Mouse (Mus musculus) limb, embryonic 13.5 days (tissue): ENCODE results near the gene Olfr641. TPM values are rescaled to one million over a fixed set of nuclear protein-coding genes. Genes with fewer than 3 reads are reported as not detected.

Experiments used
- ATAC-seq: fragments of 200-750 bp; cut with Nextera tagmentation; 2 replicates; pipeline ENCODE4 v1.8.0; 2017; ENCODE audit warnings: low read depth, moderate number of reproducible peaks, moderate TSS enrichment; ENCODE audit not compliant: low FRiP score
- H3K27ac ChIP-seq: fragments of 300-500 bp; sonication (generic); 2 replicates; pipeline ENCODE4 v1.5.1; 2015; ENCODE audit warnings: inconsistent platforms, mild to moderate bottlenecking, moderate library complexity
- H3K27me3 ChIP-seq: fragments of 300-500 bp; sonication (generic); 2 replicates; pipeline ENCODE4 v1.6.1; 2015; ENCODE audit warnings: mild to moderate bottlenecking, inconsistent platforms
- H3K36me3 ChIP-seq: fragments of 300-500 bp; sonication (generic); 2 replicates; pipeline ENCODE4 v1.6.1; 2015; ENCODE audit warnings: inconsistent platforms, mild to moderate bottlenecking, moderate library complexity
- H3K4me1 ChIP-seq: fragments of 300-500 bp; sonication (generic); 2 replicates; pipeline ENCODE4 v1.6.1; 2015; ENCODE audit warnings: inconsistent platforms
- H3K4me2 ChIP-seq: fragments of 300-500 bp; sonication (generic); replicated peaks from 2 replicates; pipeline ENCODE4 v1.6.1; 2015; ENCODE audit warnings: inconsistent platforms, mild to moderate bottlenecking, moderate library complexity
- H3K4me3 ChIP-seq: fragments of 300-500 bp; sonication (generic); 2 replicates; pipeline ENCODE4 v1.5.1; 2015; ENCODE audit warnings: moderate library complexity, mild to moderate bottlenecking, inconsistent platforms
- H3K9ac ChIP-seq: fragments of 300-500 bp; sonication (generic); 2 replicates; pipeline ENCODE4 v1.6.1; 2015; ENCODE audit warnings: mild to moderate bottlenecking, inconsistent platforms
- H3K9me3 ChIP-seq: fragments of 300-500 bp; sonication (generic); 2 replicates; pipeline ENCODE4 v1.6.1; 2016; ENCODE audit warnings: inconsistent platforms
- WGBS: fragments of 180-500 bp; shearing (Covaris S2); methylation state at CpG from one replicate; pipeline ENCODE4 v1.1.7; 2015; 5-methylcytosine and 5-hydroxymethylcytosine counted together
- polyA plus RNA-seq: library from polyadenylated mRNA; unstranded; fragments of >200 nt; fragmentation: Nextera tagmentation; extraction: Ambion mirVana; gene quantifications from 2 replicates; pipeline ENCODE4 v1.2.1, GENCODE M21; 2015

The Olfr641 gene
- not detected in 2 replicates for polyA plus RNA-seq

DNA sequence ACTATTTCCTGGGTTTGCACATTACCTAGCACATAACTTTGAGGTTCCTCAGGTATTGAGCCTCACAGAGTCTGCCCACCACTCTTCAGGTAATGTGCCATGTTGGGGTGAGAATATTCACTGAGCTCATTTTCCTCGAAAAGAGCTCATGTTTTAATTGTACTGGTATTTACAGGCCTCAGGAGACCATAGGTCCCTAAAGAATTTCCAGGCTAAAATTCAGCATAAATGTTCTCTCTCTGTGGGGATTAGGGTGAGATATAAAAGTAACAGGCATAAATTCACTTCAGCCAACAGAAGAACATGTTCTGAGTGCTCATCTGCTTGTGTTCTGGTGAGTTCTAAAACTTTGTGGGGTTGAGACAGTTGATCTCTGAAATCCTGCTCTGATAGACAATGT lies at the start of gene Olfr641:
Gene Olfr641 (plus strand): TSS at position 301 of the 400 bp plus-strand sequence.
- no peaks in the 10 kb centered on the region for H3K9me3 ChIP-seq
- H3K4me1 ChIP-seq: no peaks in the 10 kb centered on the region
- H3K4me3 ChIP-seq: no peak within 1 kb of the TSS
- WGBS: 75% methylated on average over 1 of the region's 1 CpGs
- no peak within 1 kb of the TSS for H3K4me2 ChIP-seq
- H3K27ac ChIP-seq: no peak within 1 kb of the TSS
- H3K27me3 ChIP-seq: no peaks in the 10 kb centered on the region
- no peak within 1 kb of the TSS for H3K9ac ChIP-seq
- no peaks in the 10 kb centered on the region for H3K36me3 ChIP-seq
- no peak for ATAC-seq

DNA sequence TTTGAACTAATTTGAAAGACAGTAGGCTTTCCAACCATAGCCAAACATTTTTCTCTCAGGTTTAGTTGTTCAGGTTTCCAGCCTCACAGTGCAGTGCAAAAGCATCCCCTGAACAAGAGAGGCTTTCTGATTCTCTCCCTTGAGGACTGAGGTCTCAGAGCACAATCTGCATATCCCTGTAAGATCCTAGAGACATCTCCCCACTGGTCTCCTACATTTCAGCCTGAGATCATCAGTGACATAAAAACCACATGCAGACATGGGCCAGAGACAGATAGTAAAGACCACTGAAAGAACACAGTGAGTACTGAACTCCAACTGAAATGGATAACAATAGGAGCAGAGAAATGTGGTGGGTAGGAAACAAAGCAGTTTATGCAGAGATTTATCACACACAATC lies 36.8 kb upstream of the Olfr641 start, which contains the start of gene Olfr638:
Gene Olfr638 (plus strand): TSS at position 301 of the 400 bp plus-strand sequence.
- Histone ChIP-seq H3K27ac (no peak within 1 kb of the TSS), H3K4me3 (no peak within 1 kb of the TSS), H3K9me3 (no peaks in the 10 kb centered on the region), H3K36me3 (no peaks in the 10 kb centered on the region), H3K9ac (no peak within 1 kb of the TSS), H3K4me1 (no peaks in the 10 kb centered on the region), H3K4me2 (no peak within 1 kb of the TSS), H3K27me3 (no peaks in the 10 kb centered on the region)
- ATAC-seq: no peak

DNA sequence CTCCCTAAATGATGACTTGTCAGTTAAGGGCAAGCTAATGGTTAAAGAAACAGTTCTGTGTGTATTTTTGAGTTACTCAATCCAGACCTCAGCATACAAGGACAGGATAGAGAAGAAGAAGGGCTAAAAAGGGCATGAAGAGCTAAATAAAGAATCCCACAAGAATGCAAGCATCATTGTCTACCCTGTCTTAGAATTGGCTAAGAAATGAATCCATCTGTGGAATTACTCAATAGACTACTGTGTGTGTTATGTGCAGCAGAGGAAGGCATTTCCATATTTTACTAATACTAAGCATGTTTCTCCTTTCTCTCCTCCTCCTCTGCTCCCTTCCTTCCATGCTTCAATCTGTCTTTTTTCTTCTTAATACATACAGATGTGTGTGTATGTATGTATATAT lies 36.1 kb upstream of the Olfr641 start:
- H3K4me2 ChIP-seq: no peak overlapping the region
- H3K9ac ChIP-seq: no peak overlapping the region
- ATAC-seq: no peak
- H3K4me1 ChIP-seq: no peaks in the 10 kb centered on the region
- H3K27ac ChIP-seq: no peak overlapping the region
- no peaks in the 10 kb centered on the region for H3K9me3 ChIP-seq
- H3K36me3 ChIP-seq: no peaks in the 10 kb centered on the region
- H3K27me3 ChIP-seq: no peaks in the 10 kb centered on the region
- no peak overlapping the region for H3K4me3 ChIP-seq

DNA sequence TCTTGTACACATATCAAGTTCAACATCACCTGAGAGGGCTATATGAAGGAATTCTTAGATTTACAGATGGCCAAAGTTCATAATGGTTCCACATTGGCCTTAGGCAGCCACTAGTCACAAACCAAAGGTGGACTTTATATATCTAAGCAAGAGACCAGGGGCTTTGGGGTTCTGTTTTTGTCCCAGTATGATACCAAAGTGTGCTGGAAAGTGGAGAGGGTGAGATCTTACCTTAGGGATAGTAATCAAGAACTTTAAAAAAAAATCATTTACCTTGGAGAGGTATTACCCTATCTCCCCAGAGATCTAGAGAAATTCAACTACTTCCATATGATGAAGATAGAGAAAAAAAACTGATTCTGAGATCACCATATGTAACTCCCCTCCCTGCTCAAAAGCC lies 18.0 kb upstream of the Olfr641 start, which contains the start of gene Olfr639:
Gene Olfr639 (minus strand): TSS at position 101 of the 400 bp plus-strand sequence.
- Histone ChIP-seq H3K9ac (no peak within 1 kb of the TSS), H3K27ac (no peak within 1 kb of the TSS), H3K4me2 (no peak within 1 kb of the TSS), H3K9me3 (0 out of 2 replicates have a peak, but pooled peaks cover under 1% of the 10 kb centered on the region), H3K4me3 (no peak within 1 kb of the TSS), H3K36me3 (no peaks in the 10 kb centered on the region), H3K4me1 (no peaks in the 10 kb centered on the region), H3K27me3 (no peaks in the 10 kb centered on the region)
- ATAC-seq: no peak

DNA sequence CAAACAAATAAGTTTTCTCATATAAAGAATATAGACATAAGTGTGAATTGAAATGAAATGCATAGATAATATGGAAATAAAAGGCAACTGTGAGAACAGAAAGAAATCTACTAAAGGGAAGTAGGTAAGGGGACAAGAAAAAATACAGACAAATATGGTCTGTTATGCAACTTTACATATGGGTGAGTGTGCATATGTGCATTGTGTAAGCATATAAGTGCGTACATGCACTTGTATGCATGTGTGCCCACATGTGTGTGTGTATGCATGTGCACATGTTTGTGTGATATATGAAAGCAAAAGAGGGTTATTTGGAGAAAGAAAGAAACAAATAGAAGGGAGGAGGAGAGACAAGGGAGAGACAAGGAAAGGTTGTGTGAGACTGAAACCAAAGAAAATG lies 16.3 kb upstream of the Olfr641 start:
- H3K27me3 ChIP-seq: no peaks in the 10 kb centered on the region
- H3K36me3 ChIP-seq: no peaks in the 10 kb centered on the region
- no peak overlapping the region for H3K9ac ChIP-seq
- H3K27ac ChIP-seq: no peak overlapping the region
- H3K4me2 ChIP-seq: no peak overlapping the region
- WGBS: 87% methylated on average over 1 of the region's 1 CpGs
- H3K9me3 ChIP-seq: no peaks in the 10 kb centered on the region
- no peak for ATAC-seq
- H3K4me1 ChIP-seq: no peaks in the 10 kb centered on the region
- no peak overlapping the region for H3K4me3 ChIP-seq

DNA sequence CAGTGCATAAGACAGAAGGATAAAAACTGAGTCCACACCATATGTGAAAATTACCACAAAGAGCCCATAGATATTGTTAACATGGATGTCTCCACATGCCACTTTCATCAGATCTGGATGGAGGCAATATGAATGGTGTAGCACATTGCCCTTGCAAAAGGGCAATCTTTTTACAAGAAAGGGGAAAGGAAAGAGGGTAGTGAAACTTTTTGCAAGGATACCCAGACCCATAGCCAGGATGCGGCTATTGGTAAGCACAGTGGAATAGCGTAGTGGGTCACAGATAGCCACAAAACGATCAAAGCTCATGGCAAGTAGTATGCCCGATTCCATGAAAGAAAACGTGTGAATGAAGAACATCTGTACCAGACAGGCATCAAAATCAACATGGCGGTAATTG lies 13.6 kb upstream of the Olfr641 start:
- WGBS: 90% methylated on average over 6 of the region's 6 CpGs
- H3K4me2 ChIP-seq: no peak overlapping the region
- no peaks in the 10 kb centered on the region for H3K27me3 ChIP-seq
- no peak overlapping the region for H3K27ac ChIP-seq
- no peak overlapping the region for H3K9ac ChIP-seq
- no peaks in the 10 kb centered on the region for H3K4me1 ChIP-seq
- no peak for ATAC-seq
- no peaks in the 10 kb centered on the region for H3K36me3 ChIP-seq
- H3K4me3 ChIP-seq: no peak overlapping the region
- H3K9me3 ChIP-seq: no peaks in the 10 kb centered on the region

DNA sequence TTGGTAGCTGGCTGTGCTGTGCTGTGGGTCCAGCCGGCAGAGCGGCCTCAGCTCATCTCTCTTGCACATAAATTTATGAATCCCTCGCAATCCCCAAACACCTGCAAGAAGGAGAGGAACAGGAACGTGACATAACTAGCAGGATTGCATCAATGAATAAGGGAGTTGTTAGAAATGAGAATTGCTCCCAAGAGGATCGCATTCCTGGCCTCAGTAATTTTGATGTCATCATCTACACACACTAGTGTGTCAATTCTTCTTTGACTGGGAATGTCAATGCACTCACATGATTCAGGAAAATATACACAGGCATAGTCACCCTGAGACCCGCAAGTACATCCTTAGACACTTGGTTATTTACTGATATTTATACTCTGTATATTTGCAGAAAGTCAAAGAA lies 9.8 kb upstream of the Olfr641 start, which contains the start of gene Olfr640:
Gene Olfr640 (minus strand): TSS at position 101 of the 400 bp plus-strand sequence.
- Histone ChIP-seq H3K4me2 (no peak within 1 kb of the TSS), H3K4me1 (no peaks in the 10 kb centered on the region), H3K9me3 (no peaks in the 10 kb centered on the region), H3K36me3 (no peaks in the 10 kb centered on the region), H3K27me3 (no peaks in the 10 kb centered on the region), H3K27ac (no peak within 1 kb of the TSS), H3K9ac (no peak within 1 kb of the TSS), H3K4me3 (no peak within 1 kb of the TSS)
- WGBS: 82% methylated on average over 6 of the region's 6 CpGs
- ATAC-seq: no peak

DNA sequence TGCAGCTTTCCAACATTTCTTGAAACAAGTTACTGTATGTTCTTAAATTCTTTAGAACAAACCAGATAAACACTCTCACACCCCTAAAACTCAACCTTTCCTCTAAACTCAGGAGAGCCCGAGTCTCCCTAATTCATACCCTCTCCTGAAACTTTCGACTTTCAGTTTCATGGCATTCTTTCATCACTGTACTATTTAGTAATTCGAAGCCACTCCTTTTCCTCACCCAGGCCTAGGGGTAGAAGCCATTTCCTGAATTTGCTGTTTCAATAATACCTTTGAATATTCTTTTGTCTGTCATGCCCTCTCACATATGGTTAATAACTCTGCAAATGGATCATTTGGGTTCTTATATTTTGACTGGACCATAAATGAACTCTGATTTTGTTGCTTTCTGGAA lies 8.3 kb upstream of the Olfr641 start:
- Histone ChIP-seq H3K4me2 (no peak overlapping the region), H3K9me3 (no peaks in the 10 kb centered on the region), H3K4me3 (no peak overlapping the region), H3K27me3 (no peaks in the 10 kb centered on the region), H3K27ac (no peak overlapping the region), H3K9ac (no peak overlapping the region), H3K4me1 (no peaks in the 10 kb centered on the region), H3K36me3 (no peaks in the 10 kb centered on the region)
- ATAC-seq: no peak
- 79% methylated on average over 3 of the region's 3 CpGs for WGBS

DNA sequence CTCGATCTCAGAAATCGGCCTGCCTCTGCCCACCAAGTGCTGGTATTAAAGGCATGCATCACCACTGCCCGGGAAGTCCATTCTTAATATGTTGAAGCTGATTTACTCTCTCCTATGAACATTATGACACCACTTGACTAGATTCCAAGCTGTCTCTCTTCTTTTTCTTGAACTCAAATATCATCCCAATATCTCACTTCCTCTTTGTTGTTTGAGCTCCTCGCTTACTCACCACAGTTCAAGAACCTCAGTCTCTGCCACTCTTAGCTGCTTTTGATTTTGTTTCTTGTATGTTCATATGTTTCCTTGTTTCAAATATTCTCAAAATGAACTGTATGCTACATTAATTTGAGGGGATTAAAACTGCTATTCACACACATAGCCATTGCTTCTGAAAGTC lies 15.5 kb downstream of the Olfr641 start:
- H3K4me1 ChIP-seq: no peaks in the 10 kb centered on the region
- H3K4me3 ChIP-seq: no peak overlapping the region
- no peaks in the 10 kb centered on the region for H3K27me3 ChIP-seq
- no peak overlapping the region for H3K4me2 ChIP-seq
- no peak for ATAC-seq
- H3K9ac ChIP-seq: no peak overlapping the region
- no peak overlapping the region for H3K27ac ChIP-seq
- H3K9me3 ChIP-seq: no peaks in the 10 kb centered on the region
- 85% methylated on average over 4 of the region's 4 CpGs for WGBS
- H3K36me3 ChIP-seq: no peaks in the 10 kb centered on the region

DNA sequence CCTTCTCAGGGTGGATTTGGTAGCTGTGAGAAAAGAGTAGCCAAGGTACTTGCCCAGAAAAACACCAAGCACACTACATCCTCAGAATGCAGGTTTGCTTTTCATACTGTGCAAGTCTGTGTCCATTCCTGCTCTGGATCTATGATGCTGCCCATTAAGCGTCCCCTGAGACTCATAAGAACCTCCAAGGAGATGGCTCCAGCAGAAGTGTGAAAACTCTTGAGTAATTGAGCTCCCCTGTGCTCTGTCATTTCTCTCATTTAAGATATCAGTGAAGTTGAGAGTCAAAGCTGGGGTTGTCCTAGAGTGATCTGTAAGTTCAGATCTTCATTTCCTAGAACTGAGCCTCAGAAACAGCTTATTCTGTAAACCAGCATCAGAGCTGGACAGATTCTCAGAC lies 17.3 kb downstream of the Olfr641 start, which contains the start of gene Olfr642:
Gene Olfr642 (minus strand): TSS at position 101 of the 400 bp plus-strand sequence.
- WGBS: 61% methylated on average over 1 of the region's 1 CpGs
- H3K27ac ChIP-seq: no peak within 1 kb of the TSS
- H3K4me3 ChIP-seq: no peak within 1 kb of the TSS
- ATAC-seq: no peak
- no peak within 1 kb of the TSS for H3K4me2 ChIP-seq
- no peaks in the 10 kb centered on the region for H3K9me3 ChIP-seq
- no peaks in the 10 kb centered on the region for H3K36me3 ChIP-seq
- no peak within 1 kb of the TSS for H3K9ac ChIP-seq
- H3K4me1 ChIP-seq: no peaks in the 10 kb centered on the region
- H3K27me3 ChIP-seq: no peaks in the 10 kb centered on the region

DNA sequence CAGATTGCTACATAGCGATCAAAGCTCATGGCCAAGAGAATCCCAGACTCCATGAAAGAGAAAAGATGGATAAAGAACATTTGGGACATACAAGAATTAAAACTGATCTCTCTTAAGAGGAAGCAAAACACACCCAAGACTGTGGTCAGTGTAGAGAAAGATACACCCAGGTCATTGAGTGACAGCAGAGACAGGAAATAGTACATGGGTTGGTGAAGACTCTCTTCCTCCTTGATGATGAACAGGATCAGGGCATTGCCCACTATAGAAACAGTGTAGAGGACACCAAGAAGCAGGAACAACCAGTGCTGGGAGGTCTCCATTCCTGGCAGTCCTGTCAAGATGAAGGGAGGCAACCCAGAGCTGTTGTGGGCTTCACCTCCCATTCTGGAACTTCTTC lies 24.0 kb downstream of the Olfr641 start:
- H3K36me3 ChIP-seq: no peaks in the 10 kb centered on the region
- no peak overlapping the region for H3K27ac ChIP-seq
- no peak overlapping the region for H3K9ac ChIP-seq
- H3K4me2 ChIP-seq: no peak overlapping the region
- H3K27me3 ChIP-seq: no peaks in the 10 kb centered on the region
- no peaks in the 10 kb centered on the region for H3K9me3 ChIP-seq
- H3K4me3 ChIP-seq: no peak overlapping the region
- no peak for ATAC-seq
- H3K4me1 ChIP-seq: no peaks in the 10 kb centered on the region
- WGBS: 91% methylated on average over 1 of the region's 1 CpGs

DNA sequence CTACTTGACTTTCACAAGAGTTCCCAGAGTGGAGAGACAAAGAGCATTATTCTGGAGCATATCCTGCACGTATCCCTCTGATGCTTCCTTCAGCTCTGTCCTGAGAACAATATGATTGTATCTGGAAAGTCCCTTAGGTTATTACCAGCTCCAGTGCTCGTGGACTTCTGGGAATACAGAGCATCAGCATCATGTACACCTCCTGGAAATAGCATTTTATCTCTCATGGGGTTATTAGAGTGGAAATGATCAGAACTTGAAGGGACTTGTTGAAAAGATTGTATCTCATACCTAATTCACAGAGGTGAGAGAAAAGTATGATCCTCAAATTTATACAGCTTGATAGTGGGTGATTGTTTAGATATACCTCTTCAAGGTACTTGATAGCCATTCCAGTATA lies 26.1 kb downstream of the Olfr641 start, which contains the start of gene 4930516K23Rik:
Gene 4930516K23Rik (minus strand): TSS at position 101 of the 400 bp plus-strand sequence.
- Histone ChIP-seq H3K27me3 (no peaks in the 10 kb centered on the region), H3K4me1 (no peaks in the 10 kb centered on the region), H3K27ac (no peak within 1 kb of the TSS), H3K9ac (no peak within 1 kb of the TSS), H3K4me2 (no peak within 1 kb of the TSS), H3K4me3 (no peak within 1 kb of the TSS), H3K9me3 (no peaks in the 10 kb centered on the region), H3K36me3 (no peaks in the 10 kb centered on the region)
- 46% methylated on average over 2 of the region's 2 CpGs for WGBS
- no peak for ATAC-seq

DNA sequence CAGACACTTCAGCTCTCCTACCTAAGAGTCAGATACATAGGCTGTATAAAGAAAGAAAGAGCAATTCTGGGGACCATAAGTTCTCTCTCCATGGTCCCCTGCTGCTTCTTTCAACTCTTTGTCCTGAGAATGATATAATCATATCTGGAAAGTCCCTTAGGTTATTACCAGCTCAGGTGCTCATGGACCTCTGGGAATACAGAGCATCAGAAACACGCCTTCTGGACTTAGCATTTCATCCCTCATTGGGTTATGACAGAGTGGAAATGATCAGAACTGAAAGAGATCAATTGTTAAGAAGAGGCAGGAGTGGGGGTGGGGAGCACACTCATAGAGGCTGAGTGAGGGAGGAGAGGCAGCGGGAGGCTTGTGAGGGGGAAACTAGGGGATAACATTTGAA lies 36.5 kb downstream of the Olfr641 start, which contains the start of gene Olfr644:
Gene Olfr644 (minus strand): TSS at position 101 of the 400 bp plus-strand sequence.
- no peak within 1 kb of the TSS for H3K9ac ChIP-seq
- H3K4me2 ChIP-seq: no peak within 1 kb of the TSS
- no peaks in the 10 kb centered on the region for H3K36me3 ChIP-seq
- no peak within 1 kb of the TSS for H3K27ac ChIP-seq
- no peaks in the 10 kb centered on the region for H3K27me3 ChIP-seq
- 76% methylated on average over 2 of the region's 2 CpGs for WGBS
- H3K9me3 ChIP-seq: no peaks in the 10 kb centered on the region
- no peaks in the 10 kb centered on the region for H3K4me1 ChIP-seq
- no peak for ATAC-seq
- no peak within 1 kb of the TSS for H3K4me3 ChIP-seq
